Mouse (Mus musculus): Measurements from ENCODE around the gene Map3k4. TPM values are rescaled to one million over a fixed set of nuclear protein-coding genes. Genes with fewer than 3 reads are reported as not detected.

Map3k4 gene
- 49.2 and 52.4 TPM in 2 replicates for polyA plus RNA-seq (2014; fragmentation: Nextera tagmentation; extraction: Ambion mirVana)

- WGBS: under 1% methylated on average over 39 of the region's 39 CpGs
- ATAC-seq (ENCODE audit: insufficient number of reproducible peaks, insufficient read depth, low FRiP score, low read depth): peak; percentile 91
- no peaks in the 10 kb centered on the region for H3K9me3 ChIP-seq (ENCODE audit: control insufficient read depth, low read depth, low read length)
These were observed at the start of gene Map3k4 for GRCm38 (mm10) chr17:12318663-12319201. Gene Map3k4, minus strand, starts transcription at chr17:12318796.

GRCm38 (mm10) chr17:12367373-12367930 is 48.9 kb upstream of the Map3k4 start:
- no peak overlapping the region for H3K4me2 ChIP-seq (replicated peaks; ENCODE audit: low read depth, low read length)
- peak; percentile 71 for ATAC-seq (ENCODE audit: insufficient number of reproducible peaks, insufficient read depth, low FRiP score, low read depth)

More at GRCm38 (mm10) chr17:12318663-12319201, at the start of gene Map3k4:
- peak within 1 kb of the TSS; percentile 96 for H3K27ac ChIP-seq (ENCODE audit: low read length)
- H3K4me3 ChIP-seq (ENCODE audit: low read depth, low read length): peak within 1 kb of the TSS; percentile 99
- no peaks in the 10 kb centered on the region for H3K36me3 ChIP-seq (ENCODE audit: control insufficient read depth, insufficient read depth, low read length)
- H3K9ac ChIP-seq (replicated peaks; ENCODE audit: low read depth, low read length): peak within 1 kb of the TSS; percentile 92
- peaks cover 19% of the 10 kb centered on the region for H3K4me1 ChIP-seq (ENCODE audit: control insufficient read depth, insufficient read depth, low read length)
- H3K27me3 ChIP-seq (ENCODE audit: control insufficient read depth, insufficient read depth, low read length): no peaks in the 10 kb centered on the region
- peak within 1 kb of the TSS; percentile 79 for H3K4me2 ChIP-seq (replicated peaks; ENCODE audit: low read depth, low read length)

GRCm38 (mm10) chr17:12364426-12364735 is 45.8 kb upstream of the Map3k4 start:
- WGBS: 66% methylated on average over 8 of the region's 8 CpGs
- Histone ChIP-seq H3K4me1 (ENCODE audit: control insufficient read depth, insufficient read depth, low read length) (no peaks in the 10 kb centered on the region), H3K4me3 (ENCODE audit: low read depth, low read length) (no peak overlapping the region), H3K9ac (replicated peaks; ENCODE audit: low read depth, low read length) (no peak overlapping the region), H3K9me3 (ENCODE audit: control insufficient read depth, low read depth, low read length) (no peaks in the 10 kb centered on the region), H3K27ac (ENCODE audit: low read length) (no peak overlapping the region), H3K27me3 (ENCODE audit: control insufficient read depth, insufficient read depth, low read length) (no peaks in the 10 kb centered on the region), H3K36me3 (ENCODE audit: control insufficient read depth, insufficient read depth, low read length) (no peaks in the 10 kb centered on the region), H3K4me2 (replicated peaks; ENCODE audit: low read depth, low read length) (no peak overlapping the region)
- ATAC-seq (ENCODE audit: insufficient number of reproducible peaks, insufficient read depth, low FRiP score, low read depth): no peak

More at GRCm38 (mm10) chr17:12367373-12367930, 48.9 kb upstream of the Map3k4 start:
- H3K36me3 ChIP-seq (ENCODE audit: control insufficient read depth, insufficient read depth, low read length): no peaks in the 10 kb centered on the region
- no peaks in the 10 kb centered on the region for H3K27me3 ChIP-seq (ENCODE audit: control insufficient read depth, insufficient read depth, low read length)
- H3K27ac ChIP-seq (ENCODE audit: low read length): no peak overlapping the region
- no peak overlapping the region for H3K4me3 ChIP-seq (ENCODE audit: low read depth, low read length)
- H3K9me3 ChIP-seq (ENCODE audit: control insufficient read depth, low read depth, low read length): no peaks in the 10 kb centered on the region
- WGBS: 32% methylated on average over 5 of the region's 5 CpGs
- no peak overlapping the region for H3K9ac ChIP-seq (replicated peaks; ENCODE audit: low read depth, low read length)
- peaks cover 2% of the 10 kb centered on the region; the same call in 1 of the 2 replicates for H3K4me1 ChIP-seq (ENCODE audit: control insufficient read depth, insufficient read depth, low read length)

- Histone ChIP-seq H3K27me3 (ENCODE audit: control insufficient read depth, insufficient read depth, low read length) (no peaks in the 10 kb centered on the region), H3K9ac (replicated peaks; ENCODE audit: low read depth, low read length) (no peak overlapping the region), H3K4me3 (ENCODE audit: low read depth, low read length) (no peak overlapping the region), H3K9me3 (ENCODE audit: control insufficient read depth, low read depth, low read length) (no peaks in the 10 kb centered on the region), H3K4me1 (ENCODE audit: control insufficient read depth, insufficient read depth, low read length) (no peaks in the 10 kb centered on the region), H3K36me3 (ENCODE audit: control insufficient read depth, insufficient read depth, low read length) (no peaks in the 10 kb centered on the region), H3K27ac (ENCODE audit: low read length) (no peak overlapping the region), H3K4me2 (replicated peaks; ENCODE audit: low read depth, low read length) (no peak overlapping the region)
- 87% methylated on average over 11 of the region's 11 CpGs for WGBS
- no peak for ATAC-seq (ENCODE audit: insufficient number of reproducible peaks, insufficient read depth, low FRiP score, low read depth)
These were observed 45.2 kb upstream of the Map3k4 start for GRCm38 (mm10) chr17:12363601-12364425.

- H3K27ac ChIP-seq (ENCODE audit: low read length): no peak overlapping the region
- no peak for ATAC-seq (ENCODE audit: insufficient number of reproducible peaks, insufficient read depth, low FRiP score, low read depth)
- no peaks in the 10 kb centered on the region for H3K4me1 ChIP-seq (ENCODE audit: control insufficient read depth, insufficient read depth, low read length)
- no peak overlapping the region for H3K4me2 ChIP-seq (replicated peaks; ENCODE audit: low read depth, low read length)
- H3K36me3 ChIP-seq (ENCODE audit: control insufficient read depth, insufficient read depth, low read length): no peaks in the 10 kb centered on the region
- H3K9ac ChIP-seq (replicated peaks; ENCODE audit: low read depth, low read length): no peak overlapping the region
- no peaks in the 10 kb centered on the region for H3K27me3 ChIP-seq (ENCODE audit: control insufficient read depth, insufficient read depth, low read length)
- no peaks in the 10 kb centered on the region for H3K9me3 ChIP-seq (ENCODE audit: control insufficient read depth, low read depth, low read length)
- WGBS: 85% methylated on average over 15 of the region's 15 CpGs
- H3K4me3 ChIP-seq (ENCODE audit: low read depth, low read length): no peak overlapping the region
These were observed 41.3 kb upstream of the Map3k4 start for GRCm38 (mm10) chr17:12359876-12360275.

DNA sequence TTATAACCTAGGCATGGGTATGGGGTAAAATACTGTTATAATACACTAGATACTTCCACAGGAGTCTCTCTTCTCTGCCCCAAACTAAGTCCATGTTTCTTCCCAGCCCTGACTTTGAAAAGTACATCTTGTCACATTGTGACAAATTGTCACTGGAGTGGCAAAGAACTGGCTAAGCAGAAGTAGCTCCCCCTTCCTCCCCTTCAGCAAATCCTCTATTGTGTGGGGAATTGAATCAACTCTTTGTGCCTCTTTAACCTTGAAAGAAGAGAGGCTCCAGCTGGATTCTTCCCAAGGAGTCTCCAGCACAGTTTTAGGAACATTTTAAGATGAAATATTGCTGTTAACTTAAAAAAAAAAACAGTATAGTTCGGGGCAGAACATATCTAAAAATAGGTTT is 34.2 kb upstream of the Map3k4 start:
- no peak overlapping the region for H3K9ac ChIP-seq (replicated peaks; ENCODE audit: low read depth, low read length)
- no peak overlapping the region for H3K4me2 ChIP-seq (replicated peaks; ENCODE audit: low read depth, low read length)
- H3K4me3 ChIP-seq (ENCODE audit: low read depth, low read length): no peak overlapping the region
- ATAC-seq (ENCODE audit: insufficient number of reproducible peaks, insufficient read depth, low FRiP score, low read depth): no peak
- H3K27me3 ChIP-seq (ENCODE audit: control insufficient read depth, insufficient read depth, low read length): no peaks in the 10 kb centered on the region
- no peaks in the 10 kb centered on the region for H3K36me3 ChIP-seq (ENCODE audit: control insufficient read depth, insufficient read depth, low read length)
- peaks cover 5% of the 10 kb centered on the region; the same call in 1 of the 2 replicates for H3K4me1 ChIP-seq (ENCODE audit: control insufficient read depth, insufficient read depth, low read length)
- H3K27ac ChIP-seq (ENCODE audit: low read length): peak overlapping the region; percentile 30; the same call in 1 of the 2 replicates
- WGBS: 13% methylated on average over 1 of the region's 1 CpGs
- H3K9me3 ChIP-seq (ENCODE audit: control insufficient read depth, low read depth, low read length): no peaks in the 10 kb centered on the region

DNA sequence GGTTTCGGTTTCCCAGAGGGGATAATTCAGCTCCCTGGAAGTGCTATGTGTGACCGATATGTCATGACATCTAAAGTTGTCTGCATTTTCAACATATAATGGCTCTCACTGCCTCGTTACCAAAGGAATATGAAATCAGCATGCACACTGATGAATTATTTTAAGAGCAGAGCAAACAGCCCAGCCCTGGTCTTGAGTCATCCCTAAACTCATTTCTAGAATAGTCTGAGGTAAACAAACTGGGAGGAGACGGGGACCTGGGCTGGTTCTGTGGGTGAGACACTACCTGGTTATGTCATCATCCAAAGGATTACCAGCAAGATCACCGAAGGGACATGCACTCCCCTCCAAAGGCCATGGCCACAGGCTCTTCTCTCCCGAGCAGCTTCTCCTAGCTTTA is 33.0 kb upstream of the Map3k4 start:
- Histone ChIP-seq H3K27ac (ENCODE audit: low read length) (no peak overlapping the region), H3K4me2 (replicated peaks; ENCODE audit: low read depth, low read length) (no peak overlapping the region), H3K9me3 (ENCODE audit: control insufficient read depth, low read depth, low read length) (no peaks in the 10 kb centered on the region), H3K4me3 (ENCODE audit: low read depth, low read length) (no peak overlapping the region), H3K4me1 (ENCODE audit: control insufficient read depth, insufficient read depth, low read length) (peaks cover 5% of the 10 kb centered on the region), H3K36me3 (ENCODE audit: control insufficient read depth, insufficient read depth, low read length) (no peaks in the 10 kb centered on the region), H3K9ac (replicated peaks; ENCODE audit: low read depth, low read length) (no peak overlapping the region), H3K27me3 (ENCODE audit: control insufficient read depth, insufficient read depth, low read length) (no peaks in the 10 kb centered on the region)
- ATAC-seq (ENCODE audit: insufficient number of reproducible peaks, insufficient read depth, low FRiP score, low read depth): no peak
- 85% methylated on average over 6 of the region's 6 CpGs for WGBS

DNA sequence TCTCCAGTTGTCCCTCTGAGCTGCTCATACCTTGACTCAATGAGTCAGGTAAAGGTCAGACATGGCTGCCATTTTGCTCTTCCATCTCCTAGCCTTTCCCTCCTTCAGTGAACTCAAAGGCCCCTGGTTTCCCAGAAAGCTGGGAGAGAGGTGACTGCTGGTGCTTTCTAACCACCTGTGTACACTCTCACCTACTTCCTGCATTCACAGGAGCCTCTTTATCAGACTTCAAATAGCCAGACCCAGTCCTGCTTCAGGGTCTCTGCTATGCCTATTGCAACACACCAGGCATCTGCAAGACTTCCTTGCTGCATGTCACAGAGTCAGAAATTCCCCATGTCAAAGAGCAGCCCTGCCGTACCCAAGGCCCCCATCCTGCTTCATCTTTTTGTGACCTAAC is 28.9 kb upstream of the Map3k4 start:
- no peak overlapping the region for H3K27ac ChIP-seq (ENCODE audit: low read length)
- H3K27me3 ChIP-seq (ENCODE audit: control insufficient read depth, insufficient read depth, low read length): no peaks in the 10 kb centered on the region
- peaks cover 2% of the 10 kb centered on the region; the same call in 1 of the 2 replicates for H3K4me1 ChIP-seq (ENCODE audit: control insufficient read depth, insufficient read depth, low read length)
- no peak for ATAC-seq (ENCODE audit: insufficient number of reproducible peaks, insufficient read depth, low FRiP score, low read depth)
- no peak overlapping the region for H3K9ac ChIP-seq (replicated peaks; ENCODE audit: low read depth, low read length)
- no peaks in the 10 kb centered on the region for H3K9me3 ChIP-seq (ENCODE audit: control insufficient read depth, low read depth, low read length)
- no peaks in the 10 kb centered on the region for H3K36me3 ChIP-seq (ENCODE audit: control insufficient read depth, insufficient read depth, low read length)
- H3K4me2 ChIP-seq (replicated peaks; ENCODE audit: low read depth, low read length): no peak overlapping the region
- H3K4me3 ChIP-seq (ENCODE audit: low read depth, low read length): no peak overlapping the region
- WGBS: 71% methylated on average over 1 of the region's 1 CpGs
